Mouse (Mus musculus) T-helper 17 cell (primary cell): ENCODE data around the gene Parp16.
"Not testable (repeated sequence)": the region's sequence is repeated elsewhere in the genome, so short reads cannot be mapped to it uniquely, and the experiment has no call there.

ENCODE experiments used
- in situ Hi-C, 2 experiments: fragments of 300-600 bp; cut with MboI, MseI; formaldehyde crosslinking; loops; 1 replicate in 1 of 2; 2 replicates in 1 of 2; pipeline ENCODE4 v1.15.1; 2025; ENCODE audit warnings: high pct_unique_total_duplicates in 2 of 2

Parp16 gene

GRCm38 (mm10) chr9:65207041-65207815 lies 12.1 kb downstream of the Parp16 start:
- in situ Hi-C loops = loop anchor here in 1 of 2 experiments (5.0 kb wide), 1 partner anchor 80 kb away; no protein-coding TSS in a partner anchor

GRCm38 (mm10) chr9:65208293-65209179 lies 13.4 kb downstream of the Parp16 start:
- in situ Hi-C loops = loop anchor here in 1 of 2 experiments (5.0 kb wide), 1 partner anchor 79 kb away; no protein-coding TSS in a partner anchor

GRCm38 (mm10) chr9:65211598-65211997 lies 16.4 kb downstream of the Parp16 start:
- in situ Hi-C loops = no loop called here

GRCm38 (mm10) chr9:65214425-65214777 lies 19.2 kb downstream of the Parp16 start:
- in situ Hi-C loops = no loop called here

GRCm38 (mm10) chr9:65214778-65215493 lies 19.8 kb downstream of the Parp16 start:
- in situ Hi-C loops = no loop called here

GRCm38 (mm10) chr9:65215494-65216126 lies 20.5 kb downstream of the Parp16 start:
- in situ Hi-C loops = no loop called here

GRCm38 (mm10) chr9:65216972-65217371 lies 21.8 kb downstream of the Parp16 start:
- in situ Hi-C loops = no loop called here

GRCm38 (mm10) chr9:65217661-65218060 lies 22.5 kb downstream of the Parp16 start:
- in situ Hi-C loops = no loop called here

GRCm38 (mm10) chr9:65218916-65219315 lies 23.8 kb downstream of the Parp16 start:
- in situ Hi-C loops = no loop called here

GRCm38 (mm10) chr9:65220398-65220797 lies 25.2 kb downstream of the Parp16 start:
- in situ Hi-C loops = not testable (repeated sequence)

GRCm38 (mm10) chr9:65223927-65224326 lies 28.8 kb downstream of the Parp16 start:
- in situ Hi-C loops = no loop called here

GRCm38 (mm10) chr9:65225795-65226194 lies 30.6 kb downstream of the Parp16 start:
- in situ Hi-C loops = loop anchor here in 1 of 2 experiments (5.0 kb wide), 1 partner anchor 52 kb away; no protein-coding TSS in a partner anchor

GRCm38 (mm10) chr9:65230250-65230649 lies 35.1 kb downstream of the Parp16 start:
- in situ Hi-C loops = no loop called here

GRCm38 (mm10) chr9:65231284-65231683 lies 36.1 kb downstream of the Parp16 start:
- in situ Hi-C loops = no loop called here

GRCm38 (mm10) chr9:65233243-65233985 lies 38.3 kb downstream of the Parp16 start:
- in situ Hi-C loops = no loop called here

GRCm38 (mm10) chr9:65234734-65235133 lies 39.6 kb downstream of the Parp16 start:
- in situ Hi-C loops = no loop called here

- in situ Hi-C loops = no loop called here
Observed at GRCm38 (mm10) chr9:65235601-65236000, 40.4 kb downstream of the Parp16 start.

- in situ Hi-C loops = no loop called here
Observed at GRCm38 (mm10) chr9:65237616-65238015, 42.5 kb downstream of the Parp16 start.

- in situ Hi-C loops = no loop called here
Observed at GRCm38 (mm10) chr9:65238191-65238760, 43.1 kb downstream of the Parp16 start.

GRCm38 (mm10) chr9:65239176-65239575 lies 44.0 kb downstream of the Parp16 start:
- in situ Hi-C loops = no loop called here
